Mouse (Mus musculus) stomach, embryonic 14.5 days (tissue): ENCODE results near the gene Slc15a4. TPM values are rescaled to one million over a fixed set of nuclear protein-coding genes. Genes with fewer than 3 reads are reported as not detected.

Source experiments
- ATAC-seq: fragments of 200-750 bp; cut with Nextera tagmentation; 2 replicates; pipeline ENCODE4 v1.8.0; 2017; ENCODE audit warnings: low read depth, moderate TSS enrichment; ENCODE audit not compliant: insufficient number of reproducible peaks, insufficient read depth, low FRiP score
- H3K27ac ChIP-seq: fragments of 300-500 bp; sonication (generic); 2 replicates; pipeline ENCODE4 v1.5.1; 2014; ENCODE audit warnings: mild to moderate bottlenecking, low read length, moderate library complexity, mixed read lengths
- H3K27me3 ChIP-seq: fragments of 300-500 bp; sonication (generic); 2 replicates; pipeline ENCODE4 v1.6.1; 2014; ENCODE audit warnings: low read length, control low read depth, mixed read lengths; ENCODE audit not compliant: control insufficient read depth, insufficient read depth
- H3K36me3 ChIP-seq: fragments of 300-500 bp; sonication (generic); 2 replicates; pipeline ENCODE4 v1.6.1; 2014; ENCODE audit warnings: mild to moderate bottlenecking, control low read depth, low read length, moderate library complexity, mixed read lengths; ENCODE audit not compliant: control insufficient read depth, insufficient read depth
- H3K4me1 ChIP-seq: fragments of 300-500 bp; sonication (generic); 2 replicates; pipeline ENCODE4 v1.6.1; 2014; ENCODE audit warnings: low read length, control low read depth, mixed read lengths; ENCODE audit not compliant: control insufficient read depth, insufficient read depth
- H3K4me2 ChIP-seq: fragments of 300-500 bp; sonication (generic); replicated peaks from 2 replicates; pipeline ENCODE4 v1.6.1; 2014; ENCODE audit warnings: low read depth, low read length, control low read depth
- H3K4me3 ChIP-seq: fragments of 300-500 bp; sonication (generic); 2 replicates; pipeline ENCODE4 v1.5.1; 2014; ENCODE audit warnings: low read depth, low read length, control low read depth
- H3K9ac ChIP-seq: fragments of 300-500 bp; sonication (generic); replicated peaks from 2 replicates; pipeline ENCODE4 v1.6.1; 2014; ENCODE audit warnings: low read depth, mild to moderate bottlenecking, control low read depth, low read length, moderate library complexity, mixed read lengths
- H3K9me3 ChIP-seq: fragments of 300-500 bp; sonication (generic); 2 replicates; pipeline ENCODE4 v1.6.1; 2016; ENCODE audit warnings: low read depth, low read length, control low read depth; ENCODE audit not compliant: control insufficient read depth
- WGBS: fragments of 180-500 bp; shearing (Covaris S2); extraction: QIAGEN DNeasy Blood & Tissue Kit; methylation state at CpG from one replicate; pipeline ENCODE4 v1.1.7; 2014; 5-methylcytosine and 5-hydroxymethylcytosine counted together
- polyA plus RNA-seq: library from polyadenylated mRNA; unstranded; fragments of >200 nt; fragmentation: Nextera tagmentation; extraction: Ambion mirVana; gene quantifications from 2 replicates; pipeline ENCODE4 v1.2.1, GENCODE M21; 2014

The Slc15a4 gene
- polyA plus RNA-seq, 1 experiment from 2014 or later, result 17.9 TPM

- 81% methylated on average over 3 of the region's 3 CpGs for WGBS
- H3K4me2 ChIP-seq, result no peak overlapping the region
Observed at GRCm38 (mm10) chr5:127561086-127561485, 71.6 kb downstream of the Slc15a4 start.

GRCm38 (mm10) chr5:127548136-127548535, 84.6 kb downstream of the Slc15a4 start:
- Histone ChIP-seq H3K4me3 (no peak overlapping the region), H3K27me3 (no peaks in the 10 kb centered on the region), H3K4me2 (no peak overlapping the region), H3K27ac (no peak overlapping the region), H3K9me3 (no peaks in the 10 kb centered on the region), H3K9ac (no peak overlapping the region), H3K4me1 (no peaks in the 10 kb centered on the region), H3K36me3 (no peaks in the 10 kb centered on the region)
- no peak for ATAC-seq
- 76% methylated on average over 2 of the region's 2 CpGs for WGBS

More at GRCm38 (mm10) chr5:127561086-127561485, 71.6 kb downstream of the Slc15a4 start:
- no peak overlapping the region for H3K4me3 ChIP-seq
- H3K4me1 ChIP-seq, result no peaks in the 10 kb centered on the region
- H3K27ac ChIP-seq, result no peak overlapping the region
- H3K27me3 ChIP-seq, result no peaks in the 10 kb centered on the region
- no peaks in the 10 kb centered on the region for H3K36me3 ChIP-seq
- H3K9me3 ChIP-seq, result no peaks in the 10 kb centered on the region
- H3K9ac ChIP-seq, result no peak overlapping the region
- no peak for ATAC-seq

- no peaks in the 10 kb centered on the region for H3K36me3 ChIP-seq
- H3K4me1 ChIP-seq, result no peaks in the 10 kb centered on the region
- H3K9ac ChIP-seq, result no peak overlapping the region
- no peak overlapping the region for H3K4me3 ChIP-seq
- H3K27me3 ChIP-seq, result no peaks in the 10 kb centered on the region
- ATAC-seq, result no peak
- 90% methylated on average over 5 of the region's 5 CpGs for WGBS
- no peak overlapping the region for H3K27ac ChIP-seq
- no peaks in the 10 kb centered on the region for H3K9me3 ChIP-seq
- no peak overlapping the region for H3K4me2 ChIP-seq
Observed at GRCm38 (mm10) chr5:127546585-127546991, 86.1 kb downstream of the Slc15a4 start.

Other genes with a start within 250 kb of the Slc15a4 start
- 0.33 and 0.52 TPM in 2 replicates for gene Glt1d1, start 635 bp downstream of the Slc15a4 start, polyA plus RNA-seq